8 mouse cellular contexts compared by ENCODE assay signal in genomic region chr6:87730591-87731462, GRCm38 (mm10). TPM values are rescaled to one million over a fixed set of nuclear protein-coding genes. Genes with fewer than 3 reads are reported as not detected.
DNase-seq lines count a peak whose midpoint lies in the region; ATAC-seq and TF ChIP-seq lines count a peak whose summit lies in the region.

Gene Efcc1 (plus strand): TSS chr6:87730869.

- DNase-seq in brain, adult 2 months (ENCODE audit: low read depth, low spot score), result peak; percentile 81
- peak; percentile 36 to 42 for DNase-seq in layer of hippocampus, adult 8-10 months (ENCODE audit: low spot score in 2 of 2)
- DNase-seq in lung, adult 2 months, result no peak
- DNase-seq in retina, embryonic 14.5 days (ENCODE audit: low spot score), result peak; percentile 63
- DNase-seq in thymus, postnatal 0 days (ENCODE audit: low spot score), result no peak

- peak; percentile 82 for ATAC-seq in frontal cortex, adult (ENCODE audit: low TSS enrichment)
- 0 out of 4 replicates have a peak, but pooled peaks of 1 of the 2 experiments have one; percentile 2 for ATAC-seq in hematopoietic stem cell, adult 5-6 weeks (replicated peaks in 1 of 2; ENCODE audit: insufficient read depth in 1 of 2, low FRiP score in 2 of 2, low TSS enrichment in 1 of 2, low read depth in 1 of 2, poor library complexity in 2 of 2, severe bottlenecking in 2 of 2)

- peak within 1 kb of the TSS; percentile 54 for H3K9ac ChIP-seq in ES-Bruce4 (ENCODE audit: low read depth, poor library complexity, severe bottlenecking)

- under 1% methylated on average over 90 of the region's 90 CpGs for WGBS in lung, adult 2 months

- H3K27ac ChIP-seq in ES-Bruce4 (ENCODE audit: insufficient read depth, low read length), result no peak within 1 kb of the TSS

- TF ChIP-seq CTCF in ES-Bruce4 (IDR thresholded peaks at IDR 0.05; ENCODE audit: low read depth, low read length), result peak; percentile 23
- TF ChIP-seq CTCF in lung, adult 2 months (IDR thresholded peaks at IDR 0.05; ENCODE audit: insufficient read depth, low read length), result 0 out of 2 replicates have a peak, but pooled peaks have one; percentile 16

- TF ChIP-seq POLR2A in ES-Bruce4 (IDR thresholded peaks at IDR 0.05; ENCODE audit: insufficient read depth, low read length), result no peak
- TF ChIP-seq POLR2A in lung, adult 2 months (IDR thresholded peaks at IDR 0.05; ENCODE audit: borderline replicate concordance, extremely low read depth, low read depth, low read length), result no peak

- TF ChIP-seq EP300 in ES-Bruce4 (IDR thresholded peaks at IDR 0.05; ENCODE audit: insufficient read depth, low read depth, low read length), result no peak

- H3K9me3 ChIP-seq in ES-Bruce4 (replicated peaks; ENCODE audit: control insufficient read depth, insufficient read depth, low read length, poor library complexity, severe bottlenecking), result no peaks in the 10 kb centered on the region

- H3K36me3 ChIP-seq in ES-Bruce4 (ENCODE audit: control insufficient read depth, insufficient read depth, low read length, poor library complexity, severe bottlenecking), result no peaks in the 10 kb centered on the region

- no peaks in the 10 kb centered on the region for H3K4me1 ChIP-seq in ES-Bruce4 (ENCODE audit: control insufficient read depth, insufficient read depth, low read length)
- no peaks in the 10 kb centered on the region for H3K4me1 ChIP-seq in lung, adult 2 months (ENCODE audit: control insufficient read depth, insufficient read depth, low read length)

- H3K27me3 ChIP-seq in ES-Bruce4 (ENCODE audit: control insufficient read depth, insufficient read depth, low read length, poor library complexity, severe bottlenecking), result peaks cover 6% of the 10 kb centered on the region; the same call in 1 of the 2 replicates

- peak within 1 kb of the TSS; percentile 78 for H3K4me3 ChIP-seq in ES-Bruce4 (ENCODE audit: low read depth, low read length)
- peak within 1 kb of the TSS; percentile 67 for H3K4me3 ChIP-seq in lung, adult 2 months (replicated peaks; ENCODE audit: extremely low read depth, low read depth, low read length)

RNA-seq across cellular contexts. Expression of gene Efcc1, which starts in this region (rescaled TPM):
- polyA plus RNA-seq in ES-Bruce4 (2011; ENCODE audit: insufficient read depth, insufficient read length, low read depth, missing spikeins), result 0.32 and 0.46 TPM in 2 replicates
- total RNA-seq in hematopoietic stem cell, adult 5-6 weeks (2017), result 14.8 and 30.7 TPM in 2 replicates
- total RNA-seq in layer of hippocampus, adult 8-10 months (2022), result 1 to 10 TPM; 4.6 to 9.4 (median 5.8) TPM
- polyA plus RNA-seq in lung, adult 2 months (2012; rRNA removed), result 14.5 and 16.3 TPM in 2 replicates
- polyA plus RNA-seq in thymus, postnatal 0 days (2015; fragmentation: Nextera tagmentation; extraction: Ambion mirVana), result 0.18 and 0.26 TPM in 2 replicates

Comparison
In these comparisons a context has a peak if more than half of its experiments do, and no peak if none do; other contexts are left out.
1. RNA of gene Efcc1 (polyA plus RNA-seq): 14.5 to 16.3 TPM in lung, adult 2 months; 0.32 to 0.46 TPM in ES-Bruce4 and 0.18 to 0.26 TPM in thymus, postnatal 0 days; every median in the first group is over 10 times any median in the second.
2. DNase-seq: peak in brain, adult 2 months (single experiment), layer of hippocampus, adult 8-10 months (2 of 2) and retina, embryonic 14.5 days (single experiment); none in lung, adult 2 months (single experiment) and thymus, postnatal 0 days (single experiment).